Mouse (Mus musculus): ENCODE data around the gene Dgcr8. TPM values are rescaled to one million over a fixed set of nuclear protein-coding genes. Genes with fewer than 3 reads are reported as not detected.
A peak's percentile ranks its signal among the peaks of the same experiment; 100 is the strongest.

Gene Dgcr8
- polyA plus RNA-seq, 1 experiment: 21.4 TPM

DNA sequence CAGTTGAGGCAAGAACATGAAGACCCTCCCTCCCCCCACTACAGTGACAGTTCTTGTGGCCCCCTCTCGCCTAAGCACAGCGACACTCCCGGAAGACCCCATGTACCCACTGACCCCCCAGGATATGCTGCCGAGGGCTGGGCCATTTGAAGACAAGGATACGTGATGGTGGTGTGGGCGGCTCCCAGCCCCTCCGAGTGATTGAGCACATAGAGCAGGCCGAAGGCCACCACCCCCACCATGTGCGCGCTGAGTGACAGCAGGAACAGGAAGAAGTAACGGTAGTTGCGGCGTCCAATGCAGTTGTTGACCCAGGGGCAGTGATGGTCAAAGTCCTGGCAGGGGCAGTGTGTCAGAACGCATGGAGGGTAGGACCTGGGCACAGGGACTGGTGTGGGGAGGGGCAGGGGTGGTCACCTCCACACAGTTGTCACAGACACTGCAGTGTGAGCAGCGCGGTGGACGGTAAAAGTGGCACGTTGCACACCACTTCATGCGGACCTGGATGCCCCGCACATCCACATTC, 61.1 kb downstream of the Dgcr8 start:
- Histone ChIP-seq H3K4me1 (ENCODE audit: control insufficient read depth, insufficient read depth, low read length) (peaks cover 6% of the 10 kb centered on the region; the same call in 1 of the 2 replicates), H3K27ac (ENCODE audit: insufficient read depth, low read depth, low read length) (no peak overlapping the region), H3K4me3 (ENCODE audit: insufficient read depth, low read length) (no peak overlapping the region)
- no peak for TF ChIP-seq CTCF (IDR thresholded peaks at IDR 0.05; ENCODE audit: low read depth, low read length)
- no peak for TF ChIP-seq POLR2A (IDR thresholded peaks at IDR 0.05; ENCODE audit: borderline replicate concordance, low read depth, low read length)

DNA sequence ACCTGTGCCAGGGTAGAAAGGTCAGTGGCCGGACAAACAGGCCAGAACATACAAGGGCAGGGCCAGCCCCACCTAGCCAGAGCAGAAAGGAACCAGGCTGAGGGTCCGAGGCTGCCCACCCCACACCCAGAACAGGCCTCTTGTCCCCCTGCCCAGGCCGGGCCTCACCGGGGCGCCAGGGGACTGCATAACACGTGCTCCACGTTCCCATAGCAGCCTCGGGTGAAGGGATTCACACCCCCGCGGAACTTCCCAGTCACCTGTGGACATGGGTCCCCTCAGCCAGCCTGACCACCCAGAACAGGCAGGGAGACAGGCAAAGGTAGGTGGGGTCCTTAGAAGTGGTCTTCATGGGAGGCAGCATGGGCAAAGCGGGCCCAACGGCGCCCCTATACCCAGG, 61.9 kb downstream of the Dgcr8 start:
- Histone ChIP-seq H3K4me3 (ENCODE audit: insufficient read depth, low read length) (no peak overlapping the region), H3K27ac (ENCODE audit: insufficient read depth, low read depth, low read length) (no peak overlapping the region), H3K4me1 (ENCODE audit: control insufficient read depth, insufficient read depth, low read length) (peaks cover 6% of the 10 kb centered on the region; the same call in 1 of the 2 replicates)
- TF ChIP-seq POLR2A (IDR thresholded peaks at IDR 0.05; ENCODE audit: borderline replicate concordance, low read depth, low read length) (no peak), CTCF (IDR thresholded peaks at IDR 0.05; ENCODE audit: low read depth, low read length) (no peak)

DNA sequence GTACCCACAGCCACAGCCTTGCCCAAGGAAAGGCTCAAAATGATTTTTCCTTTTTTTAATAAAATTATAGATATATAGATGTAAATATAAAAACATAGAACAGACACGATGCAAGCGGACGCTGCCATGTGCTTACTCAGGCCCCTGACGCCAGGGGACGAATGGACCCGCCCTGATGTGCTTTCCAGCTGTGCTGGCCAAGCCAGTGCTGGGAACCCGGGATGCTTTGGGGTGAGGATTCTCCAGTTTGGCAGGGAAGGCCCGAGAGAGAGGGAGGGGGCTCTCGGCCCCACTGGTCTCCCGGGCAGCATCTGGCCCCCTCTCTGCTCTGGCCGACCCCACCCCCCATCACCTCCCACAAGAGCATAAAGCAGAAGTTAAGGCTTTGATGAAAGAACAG, 66.9 kb downstream of the Dgcr8 start:
- TF ChIP-seq CTCF (IDR thresholded peaks at IDR 0.05; ENCODE audit: low read depth, low read length) (no peak), POLR2A (IDR thresholded peaks at IDR 0.05; ENCODE audit: borderline replicate concordance, low read depth, low read length) (no peak)
- no peak overlapping the region for H3K27ac ChIP-seq (ENCODE audit: insufficient read depth, low read depth, low read length)
- peaks cover 15% of the 10 kb centered on the region for H3K4me1 ChIP-seq (ENCODE audit: control insufficient read depth, insufficient read depth, low read length)
- H3K4me3 ChIP-seq (ENCODE audit: insufficient read depth, low read length): no peak overlapping the region

DNA sequence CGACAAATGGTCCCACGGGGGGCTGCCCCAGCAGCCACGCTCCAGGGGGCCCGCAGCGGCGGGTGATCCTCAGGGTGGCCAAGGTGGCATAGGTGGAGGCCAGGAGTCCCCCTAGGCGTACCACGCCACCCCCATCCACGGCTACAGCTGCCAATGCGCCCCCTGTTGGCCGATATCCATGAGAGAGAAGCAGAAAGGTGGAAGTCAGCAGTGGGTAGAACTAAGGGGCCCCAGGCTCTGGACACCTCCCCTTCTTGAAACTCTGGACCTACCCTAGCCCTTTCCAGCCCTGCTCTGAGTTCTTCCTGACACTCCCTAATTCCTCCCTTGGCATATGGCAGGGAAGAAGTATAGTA, 67.5 kb downstream of the Dgcr8 start:
- H3K27ac ChIP-seq (ENCODE audit: insufficient read depth, low read depth, low read length): no peak overlapping the region
- peaks cover 15% of the 10 kb centered on the region for H3K4me1 ChIP-seq (ENCODE audit: control insufficient read depth, insufficient read depth, low read length)
- TF ChIP-seq CTCF (IDR thresholded peaks at IDR 0.05; ENCODE audit: low read depth, low read length) (0 out of 2 replicates have a peak, but pooled peaks have one; percentile 15), POLR2A (IDR thresholded peaks at IDR 0.05; ENCODE audit: borderline replicate concordance, low read depth, low read length) (no peak)
- no peak overlapping the region for H3K4me3 ChIP-seq (ENCODE audit: insufficient read depth, low read length)

DNA sequence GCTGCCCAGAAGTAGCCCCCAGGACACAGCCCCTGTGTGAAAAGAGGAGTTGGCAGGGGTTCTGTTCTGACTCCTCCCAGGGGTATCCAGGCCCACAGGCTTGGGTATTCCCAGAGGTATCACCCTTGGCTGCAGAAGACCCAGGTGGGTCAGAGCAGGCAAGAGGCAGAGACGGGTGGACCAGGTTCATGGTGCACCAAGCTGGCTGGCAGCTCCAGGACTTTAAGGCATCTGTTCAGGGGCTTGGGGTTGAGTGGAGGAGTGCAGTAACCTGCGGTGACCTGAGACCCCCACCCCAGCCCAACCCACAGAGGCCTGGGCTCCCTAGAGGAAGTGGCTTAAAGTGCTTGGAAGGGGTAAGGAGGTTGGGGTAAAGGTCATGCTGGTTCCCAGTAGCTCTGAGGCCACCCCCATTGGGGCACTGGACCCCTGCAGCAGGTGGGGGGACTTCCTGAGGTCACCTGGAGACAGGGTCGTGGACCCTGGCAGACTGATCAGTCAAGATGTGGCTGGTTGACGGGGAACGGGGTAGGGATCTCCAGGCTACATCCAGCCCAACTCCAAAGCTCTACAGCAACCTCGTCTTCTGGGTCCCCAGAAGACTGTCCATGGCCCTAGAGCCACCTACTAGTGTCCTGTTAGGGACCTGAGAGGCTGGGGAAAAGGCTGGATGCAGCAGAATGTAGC, 68.0 kb downstream of the Dgcr8 start:
- no peak overlapping the region for H3K27ac ChIP-seq (ENCODE audit: insufficient read depth, low read depth, low read length)
- H3K4me3 ChIP-seq (ENCODE audit: insufficient read depth, low read length): no peak overlapping the region
- H3K4me1 ChIP-seq (ENCODE audit: control insufficient read depth, insufficient read depth, low read length): peaks cover 15% of the 10 kb centered on the region
- no peak for TF ChIP-seq CTCF (IDR thresholded peaks at IDR 0.05; ENCODE audit: low read depth, low read length)
- no peak for TF ChIP-seq POLR2A (IDR thresholded peaks at IDR 0.05; ENCODE audit: borderline replicate concordance, low read depth, low read length)

DNA sequence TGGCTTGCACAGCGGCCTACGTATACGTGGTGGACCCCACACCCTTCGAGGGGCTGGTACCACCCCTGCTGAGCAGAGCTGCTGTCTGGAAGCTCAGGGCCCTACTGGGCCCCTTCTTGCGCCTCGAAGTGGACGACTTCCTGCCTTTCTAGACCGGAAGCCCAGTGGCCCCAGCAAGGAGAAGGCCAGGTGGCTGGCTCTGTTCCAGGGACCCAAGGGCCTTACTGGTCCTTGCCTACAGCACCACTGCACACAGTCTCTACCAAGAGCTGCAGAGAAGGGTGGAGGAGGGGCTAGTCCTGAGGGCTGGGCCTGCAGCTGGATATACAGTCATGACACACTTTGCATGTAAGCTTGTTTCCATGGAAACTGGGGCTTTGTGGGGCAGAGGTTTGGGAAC, 69.0 kb downstream of the Dgcr8 start:
- H3K4me3 ChIP-seq (ENCODE audit: insufficient read depth, low read length): no peak overlapping the region
- peaks cover 15% of the 10 kb centered on the region for H3K4me1 ChIP-seq (ENCODE audit: control insufficient read depth, insufficient read depth, low read length)
- no peak overlapping the region for H3K27ac ChIP-seq (ENCODE audit: insufficient read depth, low read depth, low read length)
- no peak for TF ChIP-seq POLR2A (IDR thresholded peaks at IDR 0.05; ENCODE audit: borderline replicate concordance, low read depth, low read length)
- TF ChIP-seq CTCF (IDR thresholded peaks at IDR 0.05; ENCODE audit: low read depth, low read length): no peak

DNA sequence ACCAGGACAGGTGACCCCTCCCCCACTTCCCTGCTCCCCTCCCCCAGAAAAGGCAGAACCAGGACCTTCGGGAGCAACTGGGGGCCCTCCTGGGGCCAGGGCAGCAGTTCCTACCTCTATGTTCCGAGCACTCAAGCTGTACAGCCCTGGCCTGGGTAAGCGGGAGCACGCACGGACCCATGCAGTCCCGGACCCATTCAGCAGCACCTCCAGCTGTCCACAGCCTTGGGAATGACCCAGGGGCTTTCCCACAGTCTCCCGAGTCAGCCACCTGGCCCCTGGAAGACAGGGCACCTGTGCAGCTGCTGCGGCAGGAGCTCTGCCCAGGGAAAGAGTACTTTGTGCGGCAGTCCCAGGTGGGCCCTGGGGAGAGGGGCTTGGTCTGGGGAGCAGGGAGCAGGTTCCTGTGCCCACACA, 70.5 kb downstream of the Dgcr8 start:
- Histone ChIP-seq H3K4me3 (ENCODE audit: insufficient read depth, low read length) (no peak overlapping the region), H3K4me1 (ENCODE audit: control insufficient read depth, insufficient read depth, low read length) (peaks cover 15% of the 10 kb centered on the region), H3K27ac (ENCODE audit: insufficient read depth, low read depth, low read length) (no peak overlapping the region)
- no peak for TF ChIP-seq POLR2A (IDR thresholded peaks at IDR 0.05; ENCODE audit: borderline replicate concordance, low read depth, low read length)
- no peak for TF ChIP-seq CTCF (IDR thresholded peaks at IDR 0.05; ENCODE audit: low read depth, low read length)

DNA sequence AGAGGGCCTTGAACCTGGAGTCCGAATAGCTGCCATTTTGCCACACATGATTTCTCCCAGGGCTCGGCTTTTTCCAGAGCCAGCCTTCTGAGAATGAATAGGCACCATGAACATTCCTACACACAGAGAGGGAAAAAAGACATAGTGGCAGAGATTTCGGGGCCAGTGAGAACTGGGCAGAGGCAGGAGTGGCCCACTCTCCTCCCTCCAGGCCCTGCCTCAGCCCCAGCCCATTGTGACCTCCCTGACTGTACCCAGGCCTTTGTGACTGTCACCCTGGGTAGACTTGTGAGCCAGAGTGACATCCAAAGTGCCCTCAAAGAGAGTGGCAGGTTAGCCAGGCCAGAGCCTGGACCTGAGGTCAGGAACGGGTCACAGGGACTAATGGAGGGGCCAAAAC, 71.5 kb downstream of the Dgcr8 start, which contains the start of gene Ccdc188:
TSS of gene Ccdc188 (plus strand) at position 301 of the 400 bp plus-strand sequence.
- Histone ChIP-seq H3K4me3 (ENCODE audit: insufficient read depth, low read length) (no peak within 1 kb of the TSS), H3K4me1 (ENCODE audit: control insufficient read depth, insufficient read depth, low read length) (peaks cover 15% of the 10 kb centered on the region), H3K27ac (ENCODE audit: insufficient read depth, low read depth, low read length) (no peak within 1 kb of the TSS)
- no peak for TF ChIP-seq CTCF (IDR thresholded peaks at IDR 0.05; ENCODE audit: low read depth, low read length)
- no peak for TF ChIP-seq POLR2A (IDR thresholded peaks at IDR 0.05; ENCODE audit: borderline replicate concordance, low read depth, low read length)

DNA sequence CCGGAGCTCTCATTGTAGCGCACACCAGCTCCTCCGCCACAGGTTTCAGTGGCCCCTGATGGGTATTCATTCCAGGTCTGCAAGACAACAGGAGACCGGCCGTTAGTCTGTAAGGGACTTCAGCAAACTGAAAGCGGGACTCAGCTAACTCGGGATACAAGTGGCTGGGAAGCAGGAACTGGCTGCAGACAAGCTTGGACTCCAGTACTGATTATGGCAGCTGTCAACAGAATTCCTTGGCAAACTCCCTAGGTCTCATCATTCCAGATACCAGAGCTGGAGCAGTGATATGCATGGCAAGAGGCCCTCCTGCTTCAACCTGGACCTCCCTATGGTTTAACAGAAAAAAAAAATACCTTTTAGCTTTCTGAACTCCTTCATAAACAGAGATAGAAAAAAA, 74.2 kb downstream of the Dgcr8 start:
- H3K4me3 ChIP-seq (ENCODE audit: insufficient read depth, low read length): no peak overlapping the region
- H3K4me1 ChIP-seq (ENCODE audit: control insufficient read depth, insufficient read depth, low read length): peaks cover 2% of the 10 kb centered on the region
- TF ChIP-seq POLR2A (IDR thresholded peaks at IDR 0.05; ENCODE audit: borderline replicate concordance, low read depth, low read length): no peak
- TF ChIP-seq CTCF (IDR thresholded peaks at IDR 0.05; ENCODE audit: low read depth, low read length): no peak
- H3K27ac ChIP-seq (ENCODE audit: insufficient read depth, low read depth, low read length): no peak overlapping the region

DNA sequence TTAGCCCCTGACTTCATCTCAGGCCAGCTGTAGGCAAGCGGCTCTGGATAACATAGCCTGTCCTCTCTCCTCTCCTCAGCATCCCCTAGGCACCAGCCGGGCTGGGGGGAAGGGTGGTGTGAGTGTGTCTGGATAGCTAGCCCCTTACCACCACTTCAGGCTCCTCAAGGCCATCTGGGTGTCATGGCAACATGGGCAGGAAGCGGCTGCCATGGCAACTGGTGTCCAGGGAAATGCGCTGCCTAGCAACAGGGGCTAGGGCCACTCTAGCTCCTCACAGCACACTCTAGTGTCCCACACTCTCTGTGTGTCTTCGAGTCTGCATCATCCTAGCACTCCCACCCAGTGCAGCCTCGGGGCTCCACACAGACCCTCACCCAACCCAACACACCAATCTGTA, 75.4 kb downstream of the Dgcr8 start:
- Histone ChIP-seq H3K4me3 (ENCODE audit: insufficient read depth, low read length) (no peak overlapping the region), H3K4me1 (ENCODE audit: control insufficient read depth, insufficient read depth, low read length) (no peaks in the 10 kb centered on the region), H3K27ac (ENCODE audit: insufficient read depth, low read depth, low read length) (no peak overlapping the region)
- no peak for TF ChIP-seq POLR2A (IDR thresholded peaks at IDR 0.05; ENCODE audit: borderline replicate concordance, low read depth, low read length)
- no peak for TF ChIP-seq CTCF (IDR thresholded peaks at IDR 0.05; ENCODE audit: low read depth, low read length)

All from bone marrow macrophage, adult 2 months (primary cell).